Mouse (Mus musculus): ENCODE measurements around the gene Vax2. TPM values are rescaled to one million over a fixed set of nuclear protein-coding genes. Genes with fewer than 3 reads are reported as not detected.

Vax2 gene
- polyA plus RNA-seq, 1 experiment from 2014 or later: not detected

- no peak overlapping the region; the same call in 1 of the 2 replicates for H3K4me3 ChIP-seq (ENCODE audit: low read depth, low read length)
- H3K27ac ChIP-seq (ENCODE audit: low read depth, low read length): no peak overlapping the region
- H3K9ac ChIP-seq (ENCODE audit: low read depth, low read length): no peak overlapping the region
- H3K27me3 ChIP-seq (replicated peaks; ENCODE audit: control insufficient read depth, insufficient read depth, low read length): peaks cover 97% of the 10 kb centered on the region
- 4% methylated on average over 30 of the region's 30 CpGs for WGBS
- TF ChIP-seq CTCF (IDR thresholded peaks at IDR 0.05; ENCODE audit: low read depth): no peak
- H3K4me2 ChIP-seq (replicated peaks; ENCODE audit: low read depth): no peak overlapping the region
- no peaks in the 10 kb centered on the region for H3K4me1 ChIP-seq (replicated peaks; ENCODE audit: control insufficient read depth, insufficient read depth, low read length)
- no peaks in the 10 kb centered on the region for H3K36me3 ChIP-seq (ENCODE audit: control insufficient read depth, insufficient read depth)
- no peaks in the 10 kb centered on the region for H3K9me3 ChIP-seq (ENCODE audit: control insufficient read depth)
- no peak for ATAC-seq
Measured at GRCm38 (mm10) chr6:83715461-83716196, 4.6 kb downstream of the Vax2 start.

- peaks cover 97% of the 10 kb centered on the region for H3K27me3 ChIP-seq (replicated peaks; ENCODE audit: control insufficient read depth, insufficient read depth, low read length)
- no peak for ATAC-seq
- no peak overlapping the region for H3K27ac ChIP-seq (ENCODE audit: low read depth, low read length)
- H3K4me3 ChIP-seq (ENCODE audit: low read depth, low read length): no peak overlapping the region
- no peak for TF ChIP-seq CTCF (IDR thresholded peaks at IDR 0.05; ENCODE audit: low read depth)
- H3K9ac ChIP-seq (ENCODE audit: low read depth, low read length): no peak overlapping the region
- H3K36me3 ChIP-seq (ENCODE audit: control insufficient read depth, insufficient read depth): no peaks in the 10 kb centered on the region
- H3K9me3 ChIP-seq (ENCODE audit: control insufficient read depth): no peaks in the 10 kb centered on the region
- H3K4me1 ChIP-seq (replicated peaks; ENCODE audit: control insufficient read depth, insufficient read depth, low read length): no peaks in the 10 kb centered on the region
- no peak overlapping the region for H3K4me2 ChIP-seq (replicated peaks; ENCODE audit: low read depth)
- WGBS: 2% methylated on average over 8 of the region's 8 CpGs
Measured at GRCm38 (mm10) chr6:83717026-83717425, 6.0 kb downstream of the Vax2 start.

GRCm38 (mm10) chr6:83722526-83722925, 11.5 kb downstream of the Vax2 start:
- Histone ChIP-seq H3K36me3 (ENCODE audit: control insufficient read depth, insufficient read depth) (no peaks in the 10 kb centered on the region), H3K9me3 (ENCODE audit: control insufficient read depth) (no peaks in the 10 kb centered on the region), H3K27me3 (replicated peaks; ENCODE audit: control insufficient read depth, insufficient read depth, low read length) (peaks cover 68% of the 10 kb centered on the region), H3K27ac (ENCODE audit: low read depth, low read length) (no peak overlapping the region), H3K9ac (ENCODE audit: low read depth, low read length) (no peak overlapping the region), H3K4me3 (ENCODE audit: low read depth, low read length) (no peak overlapping the region), H3K4me1 (replicated peaks; ENCODE audit: control insufficient read depth, insufficient read depth, low read length) (no peaks in the 10 kb centered on the region), H3K4me2 (replicated peaks; ENCODE audit: low read depth) (no peak overlapping the region)
- no peak for TF ChIP-seq CTCF (IDR thresholded peaks at IDR 0.05; ENCODE audit: low read depth)
- no peak for ATAC-seq
- 24% methylated on average over 6 of the region's 6 CpGs for WGBS

GRCm38 (mm10) chr6:83727178-83727577, 16.1 kb downstream of the Vax2 start:
- 48% methylated on average over 4 of the region's 4 CpGs for WGBS
- peak; percentile 55 for TF ChIP-seq CTCF (IDR thresholded peaks at IDR 0.05; ENCODE audit: low read depth)
- Histone ChIP-seq H3K27me3 (replicated peaks; ENCODE audit: control insufficient read depth, insufficient read depth, low read length) (peaks cover 27% of the 10 kb centered on the region), H3K27ac (ENCODE audit: low read depth, low read length) (no peak overlapping the region), H3K4me1 (replicated peaks; ENCODE audit: control insufficient read depth, insufficient read depth, low read length) (no peaks in the 10 kb centered on the region), H3K9ac (ENCODE audit: low read depth, low read length) (no peak overlapping the region), H3K36me3 (ENCODE audit: control insufficient read depth, insufficient read depth) (no peaks in the 10 kb centered on the region), H3K4me3 (ENCODE audit: low read depth, low read length) (no peak overlapping the region), H3K9me3 (ENCODE audit: control insufficient read depth) (no peaks in the 10 kb centered on the region), H3K4me2 (replicated peaks; ENCODE audit: low read depth) (no peak overlapping the region)
- ATAC-seq: no peak

- Histone ChIP-seq H3K36me3 (ENCODE audit: control insufficient read depth, insufficient read depth) (no peaks in the 10 kb centered on the region), H3K27ac (ENCODE audit: low read depth, low read length) (no peak overlapping the region), H3K4me1 (replicated peaks; ENCODE audit: control insufficient read depth, insufficient read depth, low read length) (no peaks in the 10 kb centered on the region), H3K27me3 (replicated peaks; ENCODE audit: control insufficient read depth, insufficient read depth, low read length) (peaks cover 16% of the 10 kb centered on the region; the same call in 1 of the 2 replicates), H3K4me2 (replicated peaks; ENCODE audit: low read depth) (no peak overlapping the region), H3K4me3 (ENCODE audit: low read depth, low read length) (no peak overlapping the region), H3K9me3 (ENCODE audit: control insufficient read depth) (no peaks in the 10 kb centered on the region), H3K9ac (ENCODE audit: low read depth, low read length) (no peak overlapping the region)
- 77% methylated on average over 3 of the region's 3 CpGs for WGBS
- no peak for ATAC-seq
- TF ChIP-seq CTCF (IDR thresholded peaks at IDR 0.05; ENCODE audit: low read depth): peak; percentile 68
Measured at GRCm38 (mm10) chr6:83728488-83728887, 17.4 kb downstream of the Vax2 start.

- Histone ChIP-seq H3K4me2 (replicated peaks; ENCODE audit: low read depth) (no peak overlapping the region), H3K9ac (ENCODE audit: low read depth, low read length) (no peak overlapping the region), H3K4me3 (ENCODE audit: low read depth, low read length) (no peak overlapping the region), H3K9me3 (ENCODE audit: control insufficient read depth) (no peaks in the 10 kb centered on the region), H3K36me3 (ENCODE audit: control insufficient read depth, insufficient read depth) (no peaks in the 10 kb centered on the region), H3K27ac (ENCODE audit: low read depth, low read length) (no peak overlapping the region), H3K4me1 (replicated peaks; ENCODE audit: control insufficient read depth, insufficient read depth, low read length) (no peaks in the 10 kb centered on the region), H3K27me3 (replicated peaks; ENCODE audit: control insufficient read depth, insufficient read depth, low read length) (peaks cover 16% of the 10 kb centered on the region; the same call in 1 of the 2 replicates)
- TF ChIP-seq CTCF (IDR thresholded peaks at IDR 0.05; ENCODE audit: low read depth): no peak
- no peak for ATAC-seq
- 59% methylated on average over 14 of the region's 14 CpGs for WGBS
Measured at GRCm38 (mm10) chr6:83729350-83729970, 18.4 kb downstream of the Vax2 start.
